Mouse (Mus musculus) G1E (cell line): ENCODE data around the gene Sema6b. TPM values are rescaled to one million over a fixed set of nuclear protein-coding genes. Genes with fewer than 3 reads are reported as not detected.

ENCODE experiments used
- ATAC-seq: 2 replicates; pipeline ENCODE4 v1.8.0; 2016; ENCODE audit warnings: mild to moderate bottlenecking; ENCODE audit not compliant: insufficient number of reproducible peaks, poor library complexity, low FRiP score, severe bottlenecking; ENCODE audit errors: extremely low read depth
- DNase-seq: peaks from one replicate; pipeline ENCODE4 v3.0.0; 2012; ENCODE audit warnings: low spot score
- H3K27me3 ChIP-seq: 2 replicates; pipeline ENCODE4 v1.6.1; 2012; ENCODE audit warnings: mild to moderate bottlenecking, low read length, inconsistent platforms; ENCODE audit not compliant: insufficient read depth
- H3K36me3 ChIP-seq: replicated peaks from 2 replicates; pipeline ENCODE3; 2012; ENCODE audit warnings: mild to moderate bottlenecking, inconsistent platforms
- H3K4me1 ChIP-seq: 2 replicates; pipeline ENCODE4 v1.6.1; 2012; ENCODE audit warnings: low read depth, low read length, inconsistent platforms, mixed read lengths; ENCODE audit not compliant: insufficient read depth
- H3K4me3 ChIP-seq: 2 replicates; pipeline ENCODE4 v1.5.1; 2012; ENCODE audit warnings: low read depth, mild to moderate bottlenecking, inconsistent platforms, low read length, moderate library complexity, mixed read lengths
- H3K9me3 ChIP-seq: replicated peaks from 2 replicates; pipeline ENCODE4 v1.6.1; 2012; ENCODE audit warnings: inconsistent platforms
- CTCF ChIP-seq: IDR thresholded peaks from 2 replicates; pipeline ENCODE4 v1.5.1; 2012; ENCODE audit warnings: low read depth, low read length, inconsistent platforms, mixed read lengths
- GATA1 ChIP-seq: IDR thresholded peaks from 2 replicates; pipeline ENCODE4 v1.6.1; 2012; ENCODE audit warnings: borderline replicate concordance, low read length, inconsistent platforms, mixed read lengths
- GATA2 ChIP-seq: IDR thresholded peaks from 2 replicates; pipeline ENCODE4 v1.6.1; 2012; ENCODE audit warnings: low read depth, low read length, inconsistent platforms, borderline replicate concordance
- POLR2AphosphoS5 ChIP-seq: IDR thresholded peaks from 2 replicates; pipeline ENCODE4 v1.6.1; 2012; ENCODE audit warnings: low read depth, low read length, inconsistent platforms; ENCODE audit not compliant: insufficient replicate concordance
- TAL1 ChIP-seq: conservative IDR thresholded peaks from 2 replicates; pipeline ENCODE4 v1.6.1; 2012; ENCODE audit warnings: low read depth, low read length, inconsistent platforms, mixed read lengths
- polyA plus RNA-seq: library from polyadenylated mRNA; stranded (reverse); fragments of >175 nt; gene quantifications from 2 replicates; pipeline ENCODE4 v1.2.3, GENCODE M21; 2012
- total RNA-seq, 2 experiments: library from RNA; stranded (forward) in 1 of 2; stranded (reverse) in 1 of 2; fragments of 200-1000 nt in 1 of 2; fragments of >200 nt in 1 of 2; fragmentation: Nextera tagmentation in 1 of 2; gene quantifications; 2 replicates each; pipeline ENCODE4 v1.2.3; 2014 to 2017

The Sema6b gene
- total and polyA plus RNA-seq, 3 experiments: 2.7 to 14.1 (median 3.4) TPM

GRCm38 (mm10) chr17:56123161-56123560, 17.0 kb downstream of the Sema6b start:
- Histone ChIP-seq H3K4me3 (no peak overlapping the region), H3K4me1 (peaks cover 5% of the 10 kb centered on the region), H3K27me3 (peaks cover 64% of the 10 kb centered on the region), H3K9me3 (no peaks in the 10 kb centered on the region), H3K36me3 (peaks cover 26% of the 10 kb centered on the region)
- ATAC-seq (no peak), DNase-seq (no peak)
- TF ChIP-seq CTCF: no peak
- TF ChIP-seq GATA2: no peak
- TF ChIP-seq TAL1: no peak
- TF ChIP-seq GATA1: no peak
- no peak for TF ChIP-seq POLR2AphosphoS5

- Histone ChIP-seq H3K4me1 (peaks cover 11% of the 10 kb centered on the region), H3K36me3 (peaks cover 18% of the 10 kb centered on the region), H3K27me3 (peaks cover 59% of the 10 kb centered on the region), H3K9me3 (no peaks in the 10 kb centered on the region), H3K4me3 (no peak within 1 kb of the TSS)
- TF ChIP-seq CTCF (no peak), POLR2AphosphoS5 (no peak), GATA2 (no peak), TAL1 (no peak), GATA1 (no peak)
- DNase-seq (no peak), ATAC-seq (no peak)
Observed at GRCm38 (mm10) chr17:56121826-56122225, 18.3 kb downstream of the Sema6b start, which contains the start of gene Lrg1. TSS of gene Lrg1 (minus strand) at chr17:56122001.

GRCm38 (mm10) chr17:56119981-56120880, 19.9 kb downstream of the Sema6b start:
- no peak for ATAC-seq
- Histone ChIP-seq H3K27me3 (peaks cover 61% of the 10 kb centered on the region), H3K4me3 (no peak overlapping the region), H3K9me3 (no peaks in the 10 kb centered on the region), H3K36me3 (peaks cover 10% of the 10 kb centered on the region), H3K4me1 (peaks cover 11% of the 10 kb centered on the region)
- TF ChIP-seq GATA2 (no peak), POLR2AphosphoS5 (no peak), GATA1 (no peak), TAL1 (no peak), CTCF (no peak)
- no peak for DNase-seq

GRCm38 (mm10) chr17:56119431-56119830, 20.7 kb downstream of the Sema6b start:
- Histone ChIP-seq H3K4me3 (no peak overlapping the region), H3K4me1 (peaks cover 8% of the 10 kb centered on the region; the same call in 1 of the 2 replicates), H3K9me3 (no peaks in the 10 kb centered on the region), H3K27me3 (peaks cover 64% of the 10 kb centered on the region), H3K36me3 (peaks cover 6% of the 10 kb centered on the region)
- no peak for ATAC-seq
- TF ChIP-seq GATA2 (no peak), GATA1 (no peak), POLR2AphosphoS5 (no peak), CTCF (no peak)
- DNase-seq: no peak

GRCm38 (mm10) chr17:56117251-56117710, 22.9 kb downstream of the Sema6b start, which contains the start of gene Plin5:
TSS of gene Plin5 (minus strand) at chr17:56117596.
- DNase-seq: no peak
- H3K36me3 ChIP-seq: peaks cover 7% of the 10 kb centered on the region
- H3K9me3 ChIP-seq: no peaks in the 10 kb centered on the region
- TF ChIP-seq GATA2 (no peak), GATA1 (no peak), CTCF (no peak), POLR2AphosphoS5 (no peak), TAL1 (no peak)
- peaks cover 6% of the 10 kb centered on the region; the same call in 1 of the 2 replicates for H3K4me1 ChIP-seq
- no peak within 1 kb of the TSS for H3K4me3 ChIP-seq
- H3K27me3 ChIP-seq: peaks cover 55% of the 10 kb centered on the region
- no peak for ATAC-seq

- Histone ChIP-seq H3K9me3 (no peaks in the 10 kb centered on the region), H3K27me3 (peaks cover 44% of the 10 kb centered on the region), H3K4me1 (peaks cover 6% of the 10 kb centered on the region; the same call in 1 of the 2 replicates), H3K4me3 (no peak overlapping the region), H3K36me3 (peaks cover 14% of the 10 kb centered on the region)
- no peak for DNase-seq
- ATAC-seq: no peak
- TF ChIP-seq GATA2: no peak
- no peak for TF ChIP-seq GATA1
- no peak for TF ChIP-seq POLR2AphosphoS5
- TF ChIP-seq TAL1: no peak
- no peak for TF ChIP-seq CTCF
Observed at GRCm38 (mm10) chr17:56116193-56116592, 23.9 kb downstream of the Sema6b start.
